Mouse (Mus musculus): ENCODE data around the gene Daam1.

The Daam1 gene

DNA sequence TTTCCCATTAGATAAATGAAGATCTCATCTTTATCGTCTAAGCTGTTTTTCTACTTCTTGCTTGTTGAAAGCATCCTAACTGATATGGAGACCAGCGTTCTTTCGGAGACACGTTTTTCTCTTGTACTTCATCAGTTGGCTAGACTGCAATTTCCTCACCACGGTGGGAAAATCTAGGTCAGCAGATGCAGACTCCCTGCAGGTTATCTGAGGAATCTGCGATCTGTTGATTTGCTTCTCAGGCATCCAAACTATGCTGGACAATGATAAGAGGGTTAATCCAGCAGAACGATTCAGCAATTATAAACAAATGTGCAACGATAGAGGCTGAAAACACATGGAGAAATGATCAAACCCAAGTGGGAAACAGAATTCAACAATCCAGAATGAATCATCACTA, 208.6 kb downstream of the Daam1 start:
- DNase-seq (ENCODE audit: low read depth in 1 of 2, low spot score in 2 of 2) = no peak

DNA sequence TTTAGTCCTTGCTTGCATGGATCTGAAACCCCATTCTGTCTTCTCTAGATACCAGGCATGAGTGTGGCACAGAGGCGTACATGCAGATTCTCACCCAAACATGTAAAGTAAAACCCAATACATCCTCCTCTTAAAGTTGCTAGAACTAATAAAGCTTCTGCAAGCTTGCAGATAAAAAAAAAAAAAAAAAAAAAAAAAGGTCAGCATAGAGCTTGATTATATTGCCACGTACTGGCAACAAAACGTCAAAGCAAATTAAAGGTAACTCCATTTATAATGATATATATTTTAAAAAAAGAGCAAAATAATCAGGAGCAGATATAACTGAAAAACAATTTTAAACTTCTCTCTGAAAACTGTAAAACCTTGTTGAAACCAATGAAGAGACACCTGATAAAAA, 210.4 kb downstream of the Daam1 start:
- DNase-seq (ENCODE audit: low read depth in 1 of 2, low spot score in 2 of 2) = no peak

Data from monocyte, adult 2 months (primary cell).